Comparison of ENCODE assay signal across 9 mouse cellular contexts in the genomic region with DNA sequence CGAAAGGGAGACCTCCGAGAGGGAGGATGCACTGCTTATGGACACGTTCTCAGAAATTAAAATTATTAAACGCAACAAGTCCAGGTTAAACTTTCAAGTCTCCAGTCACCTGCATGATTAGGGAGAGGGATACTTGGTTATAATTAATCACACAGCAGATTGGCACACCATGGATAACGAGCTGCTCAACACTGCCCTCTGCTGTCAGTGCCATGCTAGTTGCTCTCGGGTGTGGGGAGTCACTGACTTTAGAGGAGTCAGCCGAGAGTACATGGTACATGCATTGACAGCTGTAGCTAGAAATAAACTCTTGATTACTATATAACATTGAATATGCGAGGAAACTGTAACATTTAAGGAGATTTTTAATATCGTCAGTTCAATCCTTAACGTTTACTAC.
DNase-seq lines count a peak whose midpoint lies in the region; ATAC-seq lines count a peak whose summit lies in the region.
"Had no signal": no experiment of that assay in that cellular context is flagged by ENCODE, and none has a peak within 500 bp of the region (broad histone marks: within the 10 kb centered on the region; RNA-seq: fewer than 3 reads in every experiment).

No protein-coding gene starts in this region.

- no peaks in the 10 kb centered on the region for H3K27me3 ChIP-seq in heart, embryonic 10.5 days (ENCODE audit: insufficient read depth, poor library complexity, severe bottlenecking)
- no peaks in the 10 kb centered on the region for H3K27me3 ChIP-seq in neural tube, embryonic 11.5 days (ENCODE audit: control insufficient read depth, insufficient read depth, low read length)
- H3K27me3 ChIP-seq: embryonic facial prominence, embryonic 13.5 days had no signal

- H3K9ac ChIP-seq in neural tube, embryonic 11.5 days (ENCODE audit: low read length): no peak overlapping the region
- H3K9ac ChIP-seq: embryonic facial prominence, embryonic 13.5 days had no signal

- peak; percentile 25 for DNase-seq in heart, adult 8-10 months (ENCODE audit: low spot score)
- DNase-seq in heart, embryonic 10.5 days (ENCODE audit: low spot score): no peak
- DNase-seq in urinary bladder, postnatal 36 days (ENCODE audit: low spot score in 2 of 2): peak; percentile 19 to 24
- DNase-seq in urinary bladder, adult 2 months (ENCODE audit: low spot score): no peak
- peak; percentile 88 to 89 for DNase-seq in cerebellum, postnatal 10 days
- peak; percentile 62 to 75 for DNase-seq in kidney, postnatal 25 days
- DNase-seq in neural tube, embryonic 11.5 days (ENCODE audit: low spot score): peak; percentile 31
- peak; percentile 83 for DNase-seq in thymus, postnatal 4 days

- no peak overlapping the region for H3K4me3 ChIP-seq in heart, embryonic 10.5 days
- H3K4me3 ChIP-seq in neural tube, embryonic 11.5 days (ENCODE audit: low read depth, low read length): no peak overlapping the region
- H3K4me3 ChIP-seq: embryonic facial prominence, embryonic 13.5 days had no signal

- H3K9me3 ChIP-seq in heart, embryonic 10.5 days: no peaks in the 10 kb centered on the region
- no peaks in the 10 kb centered on the region for H3K9me3 ChIP-seq in neural tube, embryonic 11.5 days (ENCODE audit: control insufficient read depth, low read length)
- H3K9me3 ChIP-seq: embryonic facial prominence, embryonic 13.5 days had no signal

- no peaks in the 10 kb centered on the region for H3K4me1 ChIP-seq in heart, embryonic 10.5 days
- H3K4me1 ChIP-seq in neural tube, embryonic 11.5 days (ENCODE audit: control insufficient read depth, insufficient read depth, low read length): no peaks in the 10 kb centered on the region
- H3K4me1 ChIP-seq: embryonic facial prominence, embryonic 13.5 days had no signal

- H3K4me2 ChIP-seq in neural tube, embryonic 11.5 days (ENCODE audit: low read depth): no peak overlapping the region
- H3K4me2 ChIP-seq: embryonic facial prominence, embryonic 13.5 days had no signal

- H3K27ac ChIP-seq in heart, embryonic 10.5 days: no peak overlapping the region
- no peak overlapping the region for H3K27ac ChIP-seq in neural tube, embryonic 11.5 days (ENCODE audit: low read depth, low read length)
- H3K27ac ChIP-seq: embryonic facial prominence, embryonic 13.5 days had no signal

- 58% methylated on average over 10 of the region's 10 CpGs for WGBS in heart, embryonic 10.5 days
- WGBS in neural tube, embryonic 11.5 days: 67% methylated on average over 10 of the region's 10 CpGs

- H3K36me3 ChIP-seq in heart, embryonic 10.5 days: no peaks in the 10 kb centered on the region
- no peaks in the 10 kb centered on the region for H3K36me3 ChIP-seq in neural tube, embryonic 11.5 days (ENCODE audit: control insufficient read depth, insufficient read depth, low read length)
- H3K36me3 ChIP-seq: embryonic facial prominence, embryonic 13.5 days had no signal

- no peak for ATAC-seq in neural tube, embryonic 11.5 days (ENCODE audit: insufficient read depth, low FRiP score, low TSS enrichment)

Comparison
In these comparisons a context has a peak if more than half of its experiments do, and no peak if none do; other contexts are left out.
1. DNase-seq: peak in heart, adult 8-10 months (single experiment), urinary bladder, postnatal 36 days (2 of 2), cerebellum, postnatal 10 days (2 of 2), kidney, postnatal 25 days (2 of 2), neural tube, embryonic 11.5 days (single experiment) and thymus, postnatal 4 days (single experiment); none in heart, embryonic 10.5 days (single experiment) and urinary bladder, adult 2 months (single experiment).